Comparison of ENCODE assay signal across 8 mouse cellular contexts in the genomic region with DNA sequence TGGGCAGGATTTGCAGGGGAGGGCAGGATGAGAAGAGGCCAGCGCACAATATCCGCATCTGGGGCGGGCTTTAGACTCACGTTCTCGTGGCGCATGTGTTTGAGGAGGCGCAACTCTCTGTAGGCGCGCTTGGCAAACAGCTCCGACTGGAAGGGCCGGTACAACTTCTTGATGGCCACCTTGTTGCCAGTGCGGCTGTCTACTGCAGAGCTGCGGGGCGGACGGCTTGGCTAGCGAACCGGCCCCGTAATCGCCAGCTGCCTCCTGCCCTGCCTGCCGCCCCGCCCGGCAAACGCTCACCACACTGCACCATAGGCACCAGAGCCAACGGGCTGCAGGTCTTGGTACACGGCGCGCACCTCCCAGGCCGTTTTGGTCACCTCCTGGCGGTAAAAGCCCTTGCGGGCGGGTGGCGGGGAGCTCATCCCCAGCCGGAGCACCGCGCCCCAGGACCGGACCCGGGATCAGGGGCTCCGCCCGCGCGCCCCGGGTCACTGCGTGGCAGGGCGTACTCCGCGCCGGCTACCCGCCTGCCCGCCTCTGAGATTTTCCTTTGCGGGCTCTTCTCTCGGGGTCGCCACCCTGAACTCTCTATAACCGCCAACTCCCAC.
A peak's percentile ranks its signal among the peaks of the same experiment; 100 is the strongest.
DNase-seq lines count a peak whose midpoint lies in the region.

No protein-coding gene starts in this region.

- DNase-seq in right cerebral cortex, adult 18-20 months: peak; percentile 84
- DNase-seq in right cerebral cortex, postnatal 10 days (ENCODE audit: low spot score in 2 of 2): no peak
- DNase-seq in embryo, embryonic 11 days: peak; percentile 68
- peak; percentile 77 to 78 for DNase-seq in heart, adult 9 months (ENCODE audit: low spot score in 2 of 2)
- peak; percentile 59 for DNase-seq in kidney, adult 9 months
- peak; percentile 83 to 85 for DNase-seq in lung, adult 18-20 months
- peak; percentile 47 for DNase-seq in retina, postnatal 1 day
- no peak for DNase-seq in spleen, postnatal 4 days (ENCODE audit: low spot score in 2 of 2)

Comparison
In these comparisons a context has a peak if more than half of its experiments do, and no peak if none do; other contexts are left out.
1. DNase-seq: peak in right cerebral cortex, adult 18-20 months (single experiment), embryo, embryonic 11 days (single experiment), heart, adult 9 months (2 of 2), kidney, adult 9 months (single experiment), lung, adult 18-20 months (2 of 2) and retina, postnatal 1 day (single experiment); none in right cerebral cortex, postnatal 10 days (0 of 2) and spleen, postnatal 4 days (0 of 2).